Mouse (Mus musculus) ES-E14 (cell line): ENCODE results near the gene Cngb1.

Experiments
- CHD2 ChIP-seq: IDR thresholded peaks from 2 replicates; pipeline ENCODE4 v1.6.1; 2014; ENCODE audit warnings: mild to moderate bottlenecking, low read depth, low read length, inconsistent platforms
- HCFC1 ChIP-seq: IDR thresholded peaks from 2 replicates; pipeline ENCODE4 v1.6.1; 2012; ENCODE audit warnings: low read length, inconsistent platforms, borderline replicate concordance; ENCODE audit not compliant: insufficient read depth
- ZC3H11A ChIP-seq: IDR thresholded peaks from 2 replicates; pipeline ENCODE4 v1.6.1; 2012; ENCODE audit warnings: low read depth, mild to moderate bottlenecking, inconsistent platforms, low read length, borderline replicate concordance

DNA sequence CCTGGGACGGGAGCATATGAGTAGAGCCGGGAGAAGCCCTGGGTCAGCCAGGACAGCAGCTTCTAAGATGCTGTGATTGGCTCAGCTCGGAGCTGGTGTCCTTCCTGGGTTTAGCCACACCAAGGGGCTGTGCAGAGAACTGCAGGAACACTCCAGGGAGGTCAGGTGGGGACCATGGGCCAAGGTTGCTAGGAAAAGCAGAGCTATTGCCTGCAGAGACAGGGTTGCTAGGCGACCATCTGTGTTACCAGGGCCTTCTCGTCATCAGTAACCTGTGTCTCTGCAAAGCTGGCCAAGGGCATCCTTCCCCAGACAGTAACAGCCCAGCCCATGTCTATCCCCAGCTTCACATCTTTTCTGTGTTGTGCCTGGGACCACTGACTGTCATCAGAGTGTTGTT is 24.9 kb downstream of the Cngb1 start:
- no peak for TF ChIP-seq HCFC1
- no peak for TF ChIP-seq ZC3H11A
- no peak for TF ChIP-seq CHD2
